Mouse (Mus musculus) granulocyte monocyte progenitor cell, adult 5-6 weeks (primary cell): Measurements from ENCODE around the gene Vmn1r152. TPM values are rescaled to one million over a fixed set of nuclear protein-coding genes. Genes with fewer than 3 reads are reported as not detected.
"Not testable (repeated sequence)": the region's sequence is repeated elsewhere in the genome, so short reads cannot be mapped to it uniquely, and the experiment has no call there.

ENCODE experiments used
- ATAC-seq: replicated peaks from 2 replicates; pipeline ENCODE4 v1.8.0; 2016; ENCODE audit warnings: mild to moderate bottlenecking, moderate TSS enrichment, inconsistent platforms; ENCODE audit not compliant: poor library complexity, severe bottlenecking
- total RNA-seq, 2 experiments: library from RNA; stranded (forward) in 1 of 2; stranded (reverse) in 1 of 2; fragments of 200-712, 200-1000 nt in 1 of 2; fragments of >200 nt in 1 of 2; fragmentation: Nextera tagmentation in 1 of 2; gene quantifications; 2 replicates each; pipeline ENCODE4 v1.2.3; 2014 to 2017

Vmn1r152 gene
- total RNA-seq (2014; fragmentation: Nextera tagmentation) (not detected in 2 replicates), total RNA-seq (2017) (not detected in 2 replicates)

DNA sequence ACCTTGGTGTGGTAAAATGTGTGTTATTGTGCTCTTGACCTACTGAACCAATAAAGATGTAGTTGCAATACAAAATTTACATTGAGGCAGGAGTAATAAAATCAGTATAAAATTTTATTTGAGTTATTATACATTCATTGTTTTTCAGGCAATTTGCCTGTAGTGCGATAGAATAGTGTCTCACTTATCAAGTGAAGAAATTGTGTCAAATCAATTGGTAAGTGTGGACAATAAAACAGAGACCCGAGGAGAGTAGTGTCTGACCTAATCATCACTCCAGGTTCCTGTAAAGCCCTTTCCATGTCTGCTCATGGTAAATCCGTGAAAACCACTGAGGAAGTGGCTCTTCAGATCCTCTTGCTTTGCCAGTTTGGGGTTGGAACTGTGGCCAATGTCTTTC is at the start of gene Vmn1r152:
Vmn1r152 (plus strand) TSS at position 301 of the 400 bp plus-strand sequence.
- ATAC-seq, result not testable (repeated sequence)

DNA sequence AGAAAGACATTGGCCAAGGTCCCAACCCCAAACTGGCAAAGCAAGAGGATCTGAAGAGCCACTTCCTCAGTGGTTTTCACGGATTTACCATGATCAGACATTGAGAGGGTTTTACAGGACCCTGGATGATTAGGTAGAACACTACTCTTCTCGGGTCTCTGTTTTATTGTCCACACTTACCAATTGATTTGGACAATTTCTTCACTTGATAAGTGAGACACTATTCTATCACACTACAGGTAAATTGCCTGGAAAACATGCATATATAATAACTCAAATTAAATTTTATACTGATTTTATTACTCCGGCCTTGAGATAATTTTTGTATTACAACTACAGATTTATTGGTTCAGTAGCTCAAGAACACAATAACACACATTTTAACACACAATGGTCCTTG is 23.2 kb upstream of the Vmn1r152 start, which contains the start of gene Vmn1r151:
Vmn1r151 (minus strand) TSS at position 101 of the 400 bp plus-strand sequence.
- ATAC-seq, result not testable (repeated sequence)

DNA sequence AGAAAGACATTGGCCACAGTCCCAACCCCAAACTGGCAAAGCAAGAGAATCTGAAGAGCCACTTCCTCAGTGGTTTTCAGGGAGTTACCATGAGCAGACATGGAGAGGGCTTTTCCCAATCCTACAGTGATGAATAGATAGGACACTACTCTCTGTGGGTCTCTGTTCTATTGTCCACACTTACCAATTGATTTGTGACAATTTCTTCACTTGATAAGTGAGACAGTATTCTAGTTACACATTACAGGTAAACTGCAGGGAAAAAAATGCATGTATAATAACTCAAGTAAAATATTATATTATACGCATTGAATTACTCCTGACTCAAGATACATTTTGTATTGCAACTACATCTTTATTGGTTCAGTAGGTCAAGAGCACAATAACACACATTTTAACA is 12.0 kb downstream of the Vmn1r152 start, which contains the start of gene Gm8677:
Gm8677 (minus strand) TSS at position 101 of the 400 bp plus-strand sequence.
- ATAC-seq, result not testable (repeated sequence)

DNA sequence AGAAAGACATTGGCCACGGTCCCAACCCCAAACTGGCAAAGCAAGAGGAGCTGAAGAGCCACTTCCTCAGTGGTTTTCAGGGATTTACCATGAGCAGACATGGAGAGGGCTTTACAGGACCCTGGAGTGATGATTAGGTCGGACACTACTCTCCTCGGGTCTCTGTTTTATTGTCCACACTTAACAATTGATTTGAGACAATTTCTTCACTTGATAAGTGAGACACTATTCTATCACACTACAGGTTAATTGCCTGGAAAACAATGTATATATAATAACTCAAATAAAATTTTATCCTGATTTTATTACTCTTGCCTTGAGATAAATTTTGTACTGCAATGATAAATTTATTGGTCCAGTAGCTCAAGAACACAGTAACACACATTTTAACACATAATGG is 42.5 kb downstream of the Vmn1r152 start, which contains the start of gene Gm4201:
Gm4201 (minus strand) TSS at position 101 of the 400 bp plus-strand sequence.
- not testable (repeated sequence) for ATAC-seq

Other genes with a start within 250 kb of the Vmn1r152 start
- gene Gm4187, start 193.2 kb upstream of the Vmn1r152 start, total RNA-seq (2014; fragmentation: Nextera tagmentation), result not detected in 2 replicates
- gene Gm4187, start 193.2 kb upstream of the Vmn1r152 start, total RNA-seq (2017), result not detected in 2 replicates
- not detected in 2 replicates for gene Gm8660, start 151.9 kb upstream of the Vmn1r152 start, total RNA-seq (2014; fragmentation: Nextera tagmentation)
- not detected in 2 replicates for gene Gm8660, start 151.9 kb upstream of the Vmn1r152 start, total RNA-seq (2017)
- not detected in 2 replicates for gene Vmn1r148, start 109.4 kb upstream of the Vmn1r152 start, total RNA-seq (2014; fragmentation: Nextera tagmentation)
- gene Vmn1r148, start 109.4 kb upstream of the Vmn1r152 start, total RNA-seq (2017), result not detected in 2 replicates
- not detected in 2 replicates for gene Vmn1r149, start 84.7 kb upstream of the Vmn1r152 start, total RNA-seq (2014; fragmentation: Nextera tagmentation)
- not detected in 2 replicates for gene Vmn1r149, start 84.7 kb upstream of the Vmn1r152 start, total RNA-seq (2017)
- not detected in 2 replicates for gene Gm10665, start 58.9 kb upstream of the Vmn1r152 start, total RNA-seq (2014; fragmentation: Nextera tagmentation)
- not detected in 2 replicates for gene Gm10665, start 58.9 kb upstream of the Vmn1r152 start, total RNA-seq (2017)
- gene Vmn1r151, start 23.3 kb upstream of the Vmn1r152 start, total RNA-seq (2014; fragmentation: Nextera tagmentation), result not detected in 2 replicates
- not detected in 2 replicates for gene Vmn1r151, start 23.3 kb upstream of the Vmn1r152 start, total RNA-seq (2017)
- not detected in 2 replicates for gene Gm8677, start 11.9 kb downstream of the Vmn1r152 start, total RNA-seq (2014; fragmentation: Nextera tagmentation)
- not detected in 2 replicates for gene Gm8677, start 11.9 kb downstream of the Vmn1r152 start, total RNA-seq (2017)
- gene Gm4201, start 42.4 kb downstream of the Vmn1r152 start, total RNA-seq (2014; fragmentation: Nextera tagmentation), result not detected in 2 replicates
- not detected in 2 replicates for gene Gm4201, start 42.4 kb downstream of the Vmn1r152 start, total RNA-seq (2017)
- gene Gm4565, start 65.2 kb downstream of the Vmn1r152 start, total RNA-seq (2014; fragmentation: Nextera tagmentation), result not detected in 2 replicates
- not detected in 2 replicates for gene Gm4565, start 65.2 kb downstream of the Vmn1r152 start, total RNA-seq (2017)
- not detected in 2 replicates for gene Vmn1r155, start 135.1 kb downstream of the Vmn1r152 start, total RNA-seq (2014; fragmentation: Nextera tagmentation)
- not detected in 2 replicates for gene Vmn1r155, start 135.1 kb downstream of the Vmn1r152 start, total RNA-seq (2017)
- gene Gm8693, start 169.3 kb downstream of the Vmn1r152 start, total RNA-seq (2014; fragmentation: Nextera tagmentation), result not detected in 2 replicates
- not detected in 2 replicates for gene Gm8693, start 169.3 kb downstream of the Vmn1r152 start, total RNA-seq (2017)
- gene Gm4567, start 196.7 kb downstream of the Vmn1r152 start, total RNA-seq (2014; fragmentation: Nextera tagmentation), result not detected in 2 replicates
- not detected in 2 replicates for gene Gm4567, start 196.7 kb downstream of the Vmn1r152 start, total RNA-seq (2017)
- gene Vmn1r157, start 238.7 kb downstream of the Vmn1r152 start, total RNA-seq (2014; fragmentation: Nextera tagmentation), result not detected in 2 replicates
- gene Vmn1r157, start 238.7 kb downstream of the Vmn1r152 start, total RNA-seq (2017), result not detected in 2 replicates